Comparison of ENCODE assay signal across 8 mouse cellular contexts in genomic region chr1:39368267-39368841, GRCm38 (mm10). TPM values are rescaled to one million over a fixed set of nuclear protein-coding genes. Genes with fewer than 3 reads are reported as not detected.
DNase-seq lines count a peak whose midpoint lies in the region; ATAC-seq and TF ChIP-seq lines count a peak whose summit lies in the region.

No protein-coding gene starts in this region.

- no peak for TF ChIP-seq CTCF in layer of hippocampus, adult 2 months (conservative IDR thresholded peaks at IDR 0.05)

- peak overlapping the region; percentile 19 for H3ac ChIP-seq in myocyte (ENCODE audit: control insufficient read depth, insufficient read length)

- no peaks in the 10 kb centered on the region for H3K9me3 ChIP-seq in forebrain, embryonic 14.5 days (replicated peaks; ENCODE audit: control insufficient read depth, low read length)

- peak overlapping the region; percentile 89 for H3K4me3 ChIP-seq in layer of hippocampus, adult 2 months
- H3K4me3 ChIP-seq in forebrain, embryonic 14.5 days (ENCODE audit: low read depth, low read length): peak overlapping the region; percentile 75
- H3K4me3 ChIP-seq in myocyte: peak overlapping the region; percentile 72

- peak overlapping the region; percentile 97 for H3K9ac ChIP-seq in forebrain, embryonic 14.5 days (ENCODE audit: low read length)

- H3K27me3 ChIP-seq in forebrain, embryonic 14.5 days (replicated peaks; ENCODE audit: control insufficient read depth, insufficient read depth, low read length): no peaks in the 10 kb centered on the region
- H3K27me3 ChIP-seq in myocyte (ENCODE audit: control insufficient read depth, insufficient read depth, insufficient read length): no peaks in the 10 kb centered on the region

- H3K79me2 ChIP-seq in myocyte (ENCODE audit: control insufficient read depth, insufficient read depth): peaks cover 28% of the 10 kb centered on the region

- no peak for DNase-seq in layer of hippocampus, adult 2 months (ENCODE audit: low spot score in 2 of 2)
- no peak for DNase-seq in layer of hippocampus, adult 9-10 months (ENCODE audit: low spot score)
- peak; percentile 24 for DNase-seq in Muller cell, postnatal 12 days (ENCODE audit: inconsistent ontology term)
- peak; percentile 11 for DNase-seq in forebrain, embryonic 14.5 days (ENCODE audit: low spot score)
- DNase-seq in large intestine, adult 2 months (ENCODE audit: low read depth, low spot score): peak; percentile 7
- no peak for DNase-seq in urinary bladder, adult 2 months (ENCODE audit: low spot score)

- under 1% methylated on average over 34 of the region's 34 CpGs for WGBS in forebrain, embryonic 14.5 days
- WGBS in large intestine, adult 2 months: under 1% methylated on average over 34 of the region's 34 CpGs

- peak; percentile 15 for ATAC-seq in forebrain, embryonic 14.5 days
- no peak for ATAC-seq in granulocyte monocyte progenitor cell, adult 5-6 weeks (replicated peaks; ENCODE audit: poor library complexity, severe bottlenecking)

- H3K4me1 ChIP-seq in forebrain, embryonic 14.5 days (ENCODE audit: control insufficient read depth, insufficient read depth, low read length): peaks cover 16% of the 10 kb centered on the region

- no peak for TF ChIP-seq POLR2A in myocyte (IDR thresholded peaks at IDR 0.05; ENCODE audit: insufficient read length, low read depth)

- peak overlapping the region; percentile 97 for H3K27ac ChIP-seq in layer of hippocampus, adult 2 months
- peak overlapping the region; percentile 92 for H3K27ac ChIP-seq in forebrain, embryonic 14.5 days (ENCODE audit: low read depth, low read length)

- peaks cover 40% of the 10 kb centered on the region for H3K36me3 ChIP-seq in forebrain, embryonic 14.5 days (ENCODE audit: control insufficient read depth, insufficient read depth, low read length)
- H3K36me3 ChIP-seq in myocyte (ENCODE audit: control insufficient read depth, insufficient read depth): peaks cover 27% of the 10 kb centered on the region

- peak overlapping the region; percentile 86 for H3K4me2 ChIP-seq in forebrain, embryonic 14.5 days (ENCODE audit: low read length)
- H3K4me2 ChIP-seq in myocyte (ENCODE audit: low read depth): peak overlapping the region; percentile 96

TF ChIP-seq in myocyte, 11 proteins besides CTCF, POLR2A, EP300 and RAD21:
- TF ChIP-seq MAX (IDR thresholded peaks at IDR 0.05; ENCODE audit: low read depth) (no peak), E2F4 (IDR thresholded peaks at IDR 0.05; ENCODE audit: insufficient read depth) (no peak), USF1 (IDR thresholded peaks at IDR 0.05; ENCODE audit: low read depth) (no peak), MYOD1 (IDR thresholded peaks at IDR 0.05; ENCODE audit: control insufficient read depth in 1 of 3, insufficient read length in 2 of 3, low read depth in 2 of 3) (no peak), REST (IDR thresholded peaks at IDR 0.05; ENCODE audit: insufficient read depth, insufficient read length) (no peak), SRF (IDR thresholded peaks at IDR 0.05; ENCODE audit: control insufficient read depth, insufficient read length, low read depth) (no peak), CEBPB (IDR thresholded peaks at IDR 0.05; ENCODE audit: insufficient read depth, poor library complexity, severe bottlenecking) (no peak)

RNA-seq across cellular contexts. Expression of gene Rpl31, which starts 0.7 kb away (rescaled TPM):
- total RNA-seq in layer of hippocampus, adult 2 months (2021): 100 to 1,000 TPM; 538 to 549 TPM
- polyA plus RNA-seq in forebrain, embryonic 14.5 days (2014; fragmentation: Nextera tagmentation; extraction: Ambion mirVana): 341 and 533 TPM in 2 replicates
- 291 and 314 TPM in 2 replicates for polyA plus RNA-seq in large intestine, adult 2 months (2012; rRNA removed)
- 1,627 TPM for polyA plus RNA-seq in myocyte (2012; fragmentation: generic; extraction: Trizol)
- 1,681 and 1,760 TPM in 2 replicates for polyA plus RNA-seq in urinary bladder, adult 2 months (2012; rRNA removed)
- 2,377 and 2,618 TPM in 2 replicates for total RNA-seq in granulocyte monocyte progenitor cell, adult 5-6 weeks (2014; fragmentation: Nextera tagmentation)
- 283 and 432 TPM in 2 replicates for total RNA-seq in granulocyte monocyte progenitor cell, adult 5-6 weeks (2017)

Comparison
In these comparisons a context has a peak if more than half of its experiments do, and no peak if none do; other contexts are left out.
1. DNase-seq: peak in Muller cell, postnatal 12 days (single experiment), forebrain, embryonic 14.5 days (single experiment) and large intestine, adult 2 months (single experiment); none in layer of hippocampus, adult 2 months (0 of 2), layer of hippocampus, adult 9-10 months (single experiment) and urinary bladder, adult 2 months (single experiment).
2. Peak in every context shown above with its lines, with median percentiles within 50 percentile points of each other: H3K4me3 ChIP-seq.